In genomic region chr8:95235683-95236082, GRCm38 (mm10) we compare ENCODE assay signal across 8 mouse cellular contexts. TPM values are rescaled to one million over a fixed set of nuclear protein-coding genes. Genes with fewer than 3 reads are reported as not detected.
DNase-seq lines count a peak whose midpoint lies in the region; ATAC-seq and TF ChIP-seq lines count a peak whose summit lies in the region.

No protein-coding gene starts in this region.

- no peak overlapping the region for H3K4me2 ChIP-seq in heart, postnatal 0 days (ENCODE audit: low read depth, low read length)

- TF ChIP-seq POLR2A in bone marrow macrophage, adult 2 months (IDR thresholded peaks at IDR 0.05; ENCODE audit: borderline replicate concordance, low read depth, low read length): no peak

- H3K36me3 ChIP-seq in heart, postnatal 0 days (replicated peaks; ENCODE audit: control insufficient read depth, insufficient read depth, low read length): no peaks in the 10 kb centered on the region

- peak; percentile 36 for DNase-seq in MEL-GATA-1-ER (ENCODE audit: extremely low read depth, low read depth)
- peak; percentile 42 for DNase-seq in heart, postnatal 0 days (ENCODE audit: low spot score)
- DNase-seq in layer of hippocampus, adult 8-10 months (ENCODE audit: low spot score in 2 of 2): peak; percentile 37 to 81
- peak; percentile 87 for DNase-seq in lung, postnatal 36 days
- peak; percentile 42 to 55 for DNase-seq in right cerebral cortex, postnatal 36 days (ENCODE audit: low spot score in 2 of 2)
- peak; percentile 55 to 82 for DNase-seq in urinary bladder, postnatal 4 days (ENCODE audit: low spot score in 2 of 2)

- peak; percentile 81 for ATAC-seq in erythroblast, adult 5-6 weeks (replicated peaks; ENCODE audit: low FRiP score, poor library complexity, severe bottlenecking)
- no peak for ATAC-seq in heart, postnatal 0 days (ENCODE audit: insufficient read depth, low read depth)

- TF ChIP-seq CTCF in bone marrow macrophage, adult 2 months (IDR thresholded peaks at IDR 0.05; ENCODE audit: low read depth, low read length): peak; percentile 64; the same call in 1 of the 2 replicates
- TF ChIP-seq CTCF in heart, postnatal 0 days (IDR thresholded peaks at IDR 0.05; ENCODE audit: low read depth): peak; percentile 83

- WGBS in heart, postnatal 0 days: 0% methylated on average over 3 of the region's 3 CpGs

- no peaks in the 10 kb centered on the region for H3K4me1 ChIP-seq in bone marrow macrophage, adult 2 months (ENCODE audit: control insufficient read depth, insufficient read depth, low read length)
- no peaks in the 10 kb centered on the region for H3K4me1 ChIP-seq in heart, postnatal 0 days (ENCODE audit: control insufficient read depth, insufficient read depth)

- no peaks in the 10 kb centered on the region for H3K27me3 ChIP-seq in heart, postnatal 0 days (ENCODE audit: control insufficient read depth, insufficient read depth, low read length)

- no peak overlapping the region for H3K4me3 ChIP-seq in bone marrow macrophage, adult 2 months (ENCODE audit: insufficient read depth, low read length)
- H3K4me3 ChIP-seq in heart, postnatal 0 days (ENCODE audit: low read depth, low read length): no peak overlapping the region

- H3K27ac ChIP-seq in bone marrow macrophage, adult 2 months (ENCODE audit: insufficient read depth, low read depth, low read length): no peak overlapping the region
- no peak overlapping the region for H3K27ac ChIP-seq in heart, postnatal 0 days (ENCODE audit: low read depth)

- H3K9me3 ChIP-seq in heart, postnatal 0 days (replicated peaks; ENCODE audit: control insufficient read depth, low read length): no peaks in the 10 kb centered on the region

- no peak overlapping the region for H3K9ac ChIP-seq in heart, postnatal 0 days (replicated peaks; ENCODE audit: low read depth, low read length)

- no peak for TF ChIP-seq EP300 in heart, postnatal 0 days (IDR thresholded peaks at IDR 0.05; ENCODE audit: low read depth)

RNA-seq across cellular contexts. Expression of gene Kifc3, which starts 33.1 kb away (rescaled TPM):
- polyA plus RNA-seq in bone marrow macrophage, adult 2 months (2012; ENCODE audit: insufficient read depth, insufficient read length, missing spikeins): 14.8 and 15.9 TPM in 2 replicates
- total RNA-seq in erythroblast, adult 5-6 weeks (2015; ENCODE audit: low replicate concordance): 0.96 and 1.0 TPM in 2 replicates
- 0.51 and 1.1 TPM in 2 replicates for total RNA-seq in erythroblast, adult 5-6 weeks (2017; ENCODE audit: low replicate concordance)
- 43.1 and 59.0 TPM in 2 replicates for total RNA-seq in heart, postnatal 0 days (2014; rRNA removed; ENCODE audit: low replicate concordance)
- polyA plus RNA-seq in heart, postnatal 0 days (2015; fragmentation: Nextera tagmentation; extraction: Ambion mirVana): 20.6 and 21.0 TPM in 2 replicates
- 10 to 100 TPM; 61.6 to 80.0 (median 69.9) TPM for total RNA-seq in layer of hippocampus, adult 8-10 months (2022)

Comparison
In these comparisons a context has a peak if more than half of its experiments do, and no peak if none do; other contexts are left out.
1. DNase-seq: peak in every context shown above with its lines; median percentile 87 in lung, postnatal 36 days; 68 in urinary bladder, postnatal 4 days; 59 in layer of hippocampus, adult 8-10 months; 48 in right cerebral cortex, postnatal 36 days; 42 in heart, postnatal 0 days; 36 in MEL-GATA-1-ER.
2. RNA of gene Kifc3, which starts 33.1 kb away (total RNA-seq): 61.6 to 80.0 TPM in layer of hippocampus, adult 8-10 months and 43.1 to 59.0 TPM in heart, postnatal 0 days; 0.51 to 1.1 TPM in erythroblast, adult 5-6 weeks; every median in the first group is over 10 times any median in the second.